Mouse (Mus musculus) G1E (cell line): ENCODE measurements around the gene Smim4. TPM values are rescaled to one million over a fixed set of nuclear protein-coding genes. Genes with fewer than 3 reads are reported as not detected.
A peak's percentile ranks its signal among the peaks of the same experiment; 100 is the strongest.

Source experiments
- ATAC-seq: 2 replicates; pipeline ENCODE4 v1.8.0; 2016; ENCODE audit warnings: mild to moderate bottlenecking; ENCODE audit not compliant: insufficient number of reproducible peaks, poor library complexity, low FRiP score, severe bottlenecking; ENCODE audit errors: extremely low read depth
- DNase-seq: peaks from one replicate; pipeline ENCODE4 v3.0.0; 2012; ENCODE audit warnings: low spot score
- H3K27me3 ChIP-seq: 2 replicates; pipeline ENCODE4 v1.6.1; 2012; ENCODE audit warnings: mild to moderate bottlenecking, low read length, inconsistent platforms; ENCODE audit not compliant: insufficient read depth
- H3K36me3 ChIP-seq: replicated peaks from 2 replicates; pipeline ENCODE3; 2012; ENCODE audit warnings: mild to moderate bottlenecking, inconsistent platforms
- H3K4me1 ChIP-seq: 2 replicates; pipeline ENCODE4 v1.6.1; 2012; ENCODE audit warnings: low read depth, low read length, inconsistent platforms, mixed read lengths; ENCODE audit not compliant: insufficient read depth
- H3K4me3 ChIP-seq: 2 replicates; pipeline ENCODE4 v1.5.1; 2012; ENCODE audit warnings: low read depth, mild to moderate bottlenecking, inconsistent platforms, low read length, moderate library complexity, mixed read lengths
- H3K9me3 ChIP-seq: replicated peaks from 2 replicates; pipeline ENCODE4 v1.6.1; 2012; ENCODE audit warnings: inconsistent platforms
- CTCF ChIP-seq: IDR thresholded peaks from 2 replicates; pipeline ENCODE4 v1.5.1; 2012; ENCODE audit warnings: low read depth, low read length, inconsistent platforms, mixed read lengths
- GATA1 ChIP-seq: IDR thresholded peaks from 2 replicates; pipeline ENCODE4 v1.6.1; 2012; ENCODE audit warnings: borderline replicate concordance, low read length, inconsistent platforms, mixed read lengths
- GATA2 ChIP-seq: IDR thresholded peaks from 2 replicates; pipeline ENCODE4 v1.6.1; 2012; ENCODE audit warnings: low read depth, low read length, inconsistent platforms, borderline replicate concordance
- POLR2AphosphoS5 ChIP-seq: IDR thresholded peaks from 2 replicates; pipeline ENCODE4 v1.6.1; 2012; ENCODE audit warnings: low read depth, low read length, inconsistent platforms; ENCODE audit not compliant: insufficient replicate concordance
- TAL1 ChIP-seq: conservative IDR thresholded peaks from 2 replicates; pipeline ENCODE4 v1.6.1; 2012; ENCODE audit warnings: low read depth, low read length, inconsistent platforms, mixed read lengths
- polyA plus RNA-seq: library from polyadenylated mRNA; stranded (reverse); fragments of >175 nt; gene quantifications from 2 replicates; pipeline ENCODE4 v1.2.3, GENCODE M21; 2012
- total RNA-seq, 2 experiments: library from RNA; stranded (forward) in 1 of 2; stranded (reverse) in 1 of 2; fragments of 200-1000 nt in 1 of 2; fragments of >200 nt in 1 of 2; fragmentation: Nextera tagmentation in 1 of 2; gene quantifications; 2 replicates each; pipeline ENCODE4 v1.2.3; 2014 to 2017

Gene Smim4
- total and polyA plus RNA-seq, 3 experiments = 32.1 to 173 (median 71.4) TPM

GRCm38 (mm10) chr14:31081147-31081546 lies 47.6 kb downstream of the Smim4 start:
- H3K4me3 ChIP-seq = no peak overlapping the region
- H3K36me3 ChIP-seq = peaks cover 59% of the 10 kb centered on the region
- DNase-seq (no peak), ATAC-seq (no peak)
- no peaks in the 10 kb centered on the region for H3K9me3 ChIP-seq
- H3K27me3 ChIP-seq = no peaks in the 10 kb centered on the region
- no peak for TF ChIP-seq TAL1
- TF ChIP-seq POLR2AphosphoS5 = no peak
- no peak for TF ChIP-seq CTCF
- TF ChIP-seq GATA2 = no peak
- TF ChIP-seq GATA1 = no peak
- H3K4me1 ChIP-seq = peaks cover 51% of the 10 kb centered on the region

GRCm38 (mm10) chr14:31079313-31080028 lies 49.3 kb downstream of the Smim4 start:
- Histone ChIP-seq H3K9me3 (no peaks in the 10 kb centered on the region), H3K36me3 (peaks cover 59% of the 10 kb centered on the region), H3K27me3 (no peaks in the 10 kb centered on the region), H3K4me3 (no peak overlapping the region; the same call in 1 of the 2 replicates), H3K4me1 (peaks cover 50% of the 10 kb centered on the region)
- ATAC-seq = no peak
- TF ChIP-seq TAL1 (peak; percentile 78), GATA1 (no peak)
- no peak for DNase-seq

GRCm38 (mm10) chr14:31078597-31079208 lies 50.1 kb downstream of the Smim4 start:
- Histone ChIP-seq H3K4me3 (no peak overlapping the region; the same call in 1 of the 2 replicates), H3K9me3 (no peaks in the 10 kb centered on the region), H3K36me3 (peaks cover 67% of the 10 kb centered on the region), H3K27me3 (no peaks in the 10 kb centered on the region), H3K4me1 (peaks cover 50% of the 10 kb centered on the region)
- TF ChIP-seq TAL1 (no peak), CTCF (no peak), GATA1 (no peak), GATA2 (no peak), POLR2AphosphoS5 (no peak)
- ATAC-seq (no peak), DNase-seq (no peak)

GRCm38 (mm10) chr14:31069086-31069733 lies 59.5 kb downstream of the Smim4 start:
- H3K36me3 ChIP-seq = peaks cover 65% of the 10 kb centered on the region
- DNase-seq (no peak), ATAC-seq (no peak)
- peaks cover 28% of the 10 kb centered on the region for H3K4me1 ChIP-seq
- no peak overlapping the region for H3K4me3 ChIP-seq
- no peak for TF ChIP-seq POLR2AphosphoS5
- TF ChIP-seq GATA1 = no peak
- TF ChIP-seq GATA2 = no peak
- TF ChIP-seq TAL1 = no peak
- H3K9me3 ChIP-seq = no peaks in the 10 kb centered on the region
- no peaks in the 10 kb centered on the region for H3K27me3 ChIP-seq

- peaks cover 79% of the 10 kb centered on the region for H3K36me3 ChIP-seq
- TF ChIP-seq CTCF = 0 out of 2 replicates have a peak, but pooled peaks have one; percentile 12
- TF ChIP-seq GATA1 = no peak
- no peak for TF ChIP-seq TAL1
- no peak for ATAC-seq
Measured at GRCm38 (mm10) chr14:31062277-31062676, 66.5 kb downstream of the Smim4 start.

GRCm38 (mm10) chr14:31045817-31046216 lies 82.9 kb downstream of the Smim4 start:
- H3K4me3 ChIP-seq = no peak overlapping the region
- H3K27me3 ChIP-seq = no peaks in the 10 kb centered on the region
- no peak for DNase-seq
- H3K36me3 ChIP-seq = peaks cover 81% of the 10 kb centered on the region
- no peak for ATAC-seq
- TF ChIP-seq GATA2 (no peak), TAL1 (no peak), GATA1 (no peak), POLR2AphosphoS5 (no peak), CTCF (no peak)
- no peaks in the 10 kb centered on the region for H3K9me3 ChIP-seq
- H3K4me1 ChIP-seq = no peaks in the 10 kb centered on the region

More at GRCm38 (mm10) chr14:31062277-31062676, 66.5 kb downstream of the Smim4 start:
- peak; percentile 5 for DNase-seq
- Histone ChIP-seq H3K4me3 (no peak overlapping the region), H3K4me1 (peaks cover 17% of the 10 kb centered on the region), H3K9me3 (no peaks in the 10 kb centered on the region), H3K27me3 (no peaks in the 10 kb centered on the region)
